In the genomic region with DNA sequence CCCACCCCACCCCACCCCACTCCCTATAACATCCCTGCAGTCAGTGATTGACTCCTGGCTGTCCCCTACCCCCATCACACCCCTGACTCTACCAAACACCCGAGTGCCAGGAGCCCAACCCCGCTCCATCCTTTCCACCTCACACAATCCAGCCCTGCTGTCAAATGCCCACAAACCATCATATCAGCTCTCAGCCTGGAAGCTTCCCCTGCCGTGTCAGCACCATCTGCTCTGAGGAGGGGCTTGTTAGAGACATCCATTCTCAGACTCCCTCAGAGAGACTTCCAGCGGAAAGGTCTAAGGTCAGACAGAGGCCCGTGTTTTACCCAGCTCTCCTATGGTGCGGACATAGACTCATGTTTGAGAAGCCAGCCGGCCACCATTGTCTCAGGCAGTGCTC, we compare ENCODE assay signal across 13 mouse cellular contexts. TPM values are rescaled to one million over a fixed set of nuclear protein-coding genes. Genes with fewer than 3 reads are reported as not detected.
DNase-seq lines count a peak whose midpoint lies in the region; ATAC-seq lines count a peak whose summit lies in the region.
"Had no signal": no experiment of that assay in that cellular context is flagged by ENCODE, and none has a peak within 500 bp of the region (broad histone marks: within the 10 kb centered on the region; RNA-seq: fewer than 3 reads in every experiment).

No protein-coding gene starts in this region.

- H3K9ac ChIP-seq in heart, embryonic 16.5 days (ENCODE audit: low read length) = peak overlapping the region; percentile 47; the same call in 1 of the 2 replicates
- H3K9ac ChIP-seq: limb, embryonic 12.5 days had no signal

- H3K4me3 ChIP-seq in heart, embryonic 16.5 days (ENCODE audit: low read length) = no peak overlapping the region
- H3K4me3 ChIP-seq: limb, embryonic 12.5 days; megakaryocyte, embryonic 14.5 days had no signal

- H3K36me3 ChIP-seq in heart, embryonic 16.5 days (ENCODE audit: control insufficient read depth, insufficient read depth) = no peaks in the 10 kb centered on the region
- H3K36me3 ChIP-seq: limb, embryonic 12.5 days had no signal

- intact Hi-C loops in heart, postnatal 25 days (cut with DNase I) = no loop called here

- no peak for DNase-seq in heart, postnatal 25 days (ENCODE audit: low spot score)
- peak; percentile 57 for DNase-seq in lung, postnatal 10 days
- no peak for DNase-seq in lung, adult 18-20 months
- peak; percentile 22 for DNase-seq in heart, postnatal 4 days
- DNase-seq in retina, embryonic 14.5 days (ENCODE audit: low spot score) = peak; percentile 54
- DNase-seq in natural killer cell, adult 2 months (ENCODE audit: low spot score in 2 of 2) = no peak
- DNase-seq in right cerebral cortex, postnatal 14 days = no peak
- DNase-seq: cerebellum, adult 9-11 months; layer of hippocampus, adult 9-11 months; spleen, adult 18-20 months had no signal

- peaks cover 16% of the 10 kb centered on the region for H3K4me1 ChIP-seq in heart, embryonic 16.5 days (ENCODE audit: control insufficient read depth, insufficient read depth, low read length)
- H3K4me1 ChIP-seq: limb, embryonic 12.5 days; megakaryocyte, embryonic 14.5 days had no signal

- no peaks in the 10 kb centered on the region for H3K9me3 ChIP-seq in heart, embryonic 16.5 days (replicated peaks; ENCODE audit: control insufficient read depth, low read length)
- H3K9me3 ChIP-seq: limb, embryonic 12.5 days; megakaryocyte, embryonic 14.5 days had no signal

- H3K4me2 ChIP-seq in heart, embryonic 16.5 days (ENCODE audit: low read depth, low read length) = peak overlapping the region; percentile 35; the same call in 1 of the 2 replicates
- H3K4me2 ChIP-seq: limb, embryonic 12.5 days had no signal

- peak overlapping the region; percentile 76 for H3K27ac ChIP-seq in heart, embryonic 16.5 days (ENCODE audit: low read length)
- H3K27ac ChIP-seq: limb, embryonic 12.5 days had no signal

- no peaks in the 10 kb centered on the region for H3K27me3 ChIP-seq in heart, embryonic 16.5 days (ENCODE audit: control insufficient read depth, insufficient read depth, low read length)
- H3K27me3 ChIP-seq: limb, embryonic 12.5 days had no signal

- WGBS in heart, embryonic 16.5 days = 34% methylated on average over 7 of the region's 7 CpGs

- peak; percentile 46 for ATAC-seq in heart, embryonic 16.5 days (replicated peaks; ENCODE audit: extremely low read depth, insufficient read depth, low FRiP score)

RNA-seq across cellular contexts. Expression of a gene that starts 11.5 kb away (rescaled TPM):
- polyA plus RNA-seq in heart, embryonic 16.5 days (2015; fragmentation: Nextera tagmentation; extraction: Ambion mirVana) = 22.3 and 24.9 TPM in 2 replicates
- total RNA-seq in heart, postnatal 25 days (2021) = 10 to 100 TPM; 19.7 to 22.1 TPM
- 10 to 100 TPM; 36.9 to 37.7 TPM for total RNA-seq in heart, postnatal 4 days (2021)

Comparison
In these comparisons a context has a peak if more than half of its experiments do, and no peak if none do; other contexts are left out.
1. DNase-seq: peak in lung, postnatal 10 days (single experiment), heart, postnatal 4 days (single experiment) and retina, embryonic 14.5 days (single experiment); none in heart, postnatal 25 days (single experiment), lung, adult 18-20 months (0 of 2), natural killer cell, adult 2 months (0 of 2) and right cerebral cortex, postnatal 14 days (single experiment).